In the genomic region with DNA sequence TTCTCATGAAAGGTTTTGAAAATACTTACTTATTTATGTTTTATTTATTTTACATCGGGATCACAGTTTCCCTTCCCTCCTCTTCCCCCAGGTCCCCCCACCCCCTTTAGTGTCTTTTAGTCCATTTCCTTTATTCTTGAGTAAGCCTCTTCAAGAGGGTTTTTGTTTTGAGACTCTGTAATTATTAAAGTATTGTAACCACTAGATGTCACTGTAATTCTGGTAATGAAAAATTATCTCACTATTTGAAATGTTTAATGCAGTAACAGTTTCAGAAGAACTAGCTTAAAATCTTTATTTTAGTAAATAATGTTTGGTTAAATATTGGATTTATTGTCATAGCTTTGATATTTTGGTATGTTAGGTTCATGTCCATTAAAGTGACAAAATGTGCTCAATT, we compare ENCODE assay signal across 19 mouse cellular contexts. TPM values are rescaled to one million over a fixed set of nuclear protein-coding genes. Genes with fewer than 3 reads are reported as not detected.
DNase-seq lines count a peak whose midpoint lies in the region; ATAC-seq and TF ChIP-seq lines count a peak whose summit lies in the region.
"Had no signal": no experiment of that assay in that cellular context is flagged by ENCODE, and none has a peak within 500 bp of the region (broad histone marks: within the 10 kb centered on the region; RNA-seq: fewer than 3 reads in every experiment).

No protein-coding gene starts in this region.

- H3K27me3 ChIP-seq in heart, postnatal 0 days (ENCODE audit: control insufficient read depth, insufficient read depth, low read length) = no peaks in the 10 kb centered on the region
- H3K27me3 ChIP-seq in lung, embryonic 14.5 days (ENCODE audit: insufficient read depth, low read length) = no peaks in the 10 kb centered on the region
- H3K27me3 ChIP-seq: hindbrain, embryonic 13.5 days; lung, embryonic 15.5 days had no signal

- intact Hi-C loops in heart, postnatal 36 days (cut with DNase I) = loop anchor here (10.0 kb wide), 2 partner anchors 831 to 1001 kb away; no protein-coding TSS in a partner anchor

- H3K4me2 ChIP-seq in heart, postnatal 0 days (ENCODE audit: low read depth, low read length) = no peak overlapping the region
- H3K4me2 ChIP-seq in lung, embryonic 14.5 days = no peak overlapping the region
- H3K4me2 ChIP-seq: hindbrain, embryonic 13.5 days; liver, embryonic 11.5 days; lung, embryonic 15.5 days had no signal

- peaks cover 66% of the 10 kb centered on the region for H3K36me3 ChIP-seq in heart, postnatal 0 days (replicated peaks; ENCODE audit: control insufficient read depth, insufficient read depth, low read length)
- H3K36me3 ChIP-seq in lung, embryonic 14.5 days (ENCODE audit: insufficient read depth) = peaks cover 65% of the 10 kb centered on the region

- TF ChIP-seq EP300 in heart, postnatal 0 days (IDR thresholded peaks at IDR 0.05; ENCODE audit: low read depth) = no peak

- 73% methylated on average over 1 of the region's 1 CpGs for WGBS in heart, postnatal 0 days
- WGBS in lung, embryonic 14.5 days = 54% methylated on average over 1 of the region's 1 CpGs

- no peak for TF ChIP-seq CTCF in heart, postnatal 0 days (IDR thresholded peaks at IDR 0.05; ENCODE audit: low read depth)
- no peak for TF ChIP-seq CTCF in lung, embryonic 14.5 days (IDR thresholded peaks at IDR 0.05; ENCODE audit: low read depth)

- ATAC-seq in heart, postnatal 0 days (ENCODE audit: insufficient read depth, low read depth) = no peak
- ATAC-seq in lung, embryonic 14.5 days (ENCODE audit: insufficient read depth) = no peak
- ATAC-seq: CD4-positive, CD25-positive, alpha-beta regulatory T cell, adult 4 months had no signal

- H3K9me3 ChIP-seq in heart, postnatal 0 days (replicated peaks; ENCODE audit: control insufficient read depth, low read length) = no peaks in the 10 kb centered on the region
- H3K9me3 ChIP-seq in lung, embryonic 14.5 days (ENCODE audit: low read depth, low read length) = no peaks in the 10 kb centered on the region
- H3K9me3 ChIP-seq: hindbrain, embryonic 13.5 days; lung, embryonic 15.5 days had no signal

- no peak overlapping the region for H3K27ac ChIP-seq in heart, postnatal 0 days (ENCODE audit: low read depth)
- no peak overlapping the region for H3K27ac ChIP-seq in lung, embryonic 14.5 days (ENCODE audit: low read depth)
- H3K27ac ChIP-seq: hindbrain, embryonic 13.5 days; lung, embryonic 15.5 days had no signal

- no peak overlapping the region for H3K9ac ChIP-seq in heart, postnatal 0 days (replicated peaks; ENCODE audit: low read depth, low read length)
- H3K9ac ChIP-seq in lung, embryonic 14.5 days = no peak overlapping the region
- H3K9ac ChIP-seq: hindbrain, embryonic 13.5 days; lung, embryonic 15.5 days had no signal

- peak; percentile 14 for DNase-seq in heart, postnatal 0 days (ENCODE audit: low spot score)
- no peak for DNase-seq in heart, postnatal 36 days
- peak; percentile 44 for DNase-seq in lung, embryonic 14.5 days
- no peak for DNase-seq in lung, postnatal 14 days
- DNase-seq in A20 (ENCODE audit: low read depth, low spot score) = peak; percentile 15
- peak; percentile 10 for DNase-seq in brain, embryonic 18.5 days (ENCODE audit: low read depth, low spot score)
- no peak for DNase-seq in testis, postnatal 10 days (ENCODE audit: low spot score)
- DNase-seq: adrenal gland, adult 8-10 months; cerebellum, adult 18-20 months; gastrocnemius, postnatal 10 days; heart, adult 18-20 months; kidney, adult 18-20 months; kidney, postnatal 4 days; thymus, adult 18-20 months had no signal

- H3K4me3 ChIP-seq in heart, postnatal 0 days (ENCODE audit: low read depth, low read length) = no peak overlapping the region
- H3K4me3 ChIP-seq in lung, embryonic 14.5 days (ENCODE audit: low read depth, low read length) = no peak overlapping the region
- H3K4me3 ChIP-seq: erythroblast, embryonic 14.5 days; hindbrain, embryonic 13.5 days; lung, embryonic 15.5 days had no signal

- no peaks in the 10 kb centered on the region for H3K4me1 ChIP-seq in heart, postnatal 0 days (ENCODE audit: control insufficient read depth, insufficient read depth)
- no peaks in the 10 kb centered on the region for H3K4me1 ChIP-seq in lung, embryonic 14.5 days (ENCODE audit: insufficient read depth)
- H3K4me1 ChIP-seq: hindbrain, embryonic 13.5 days; lung, embryonic 15.5 days had no signal

RNA-seq across cellular contexts. Expression of a gene that starts 48.2 kb away (rescaled TPM):
- total RNA-seq in heart, postnatal 0 days (2014; rRNA removed; ENCODE audit: low replicate concordance) = 12.3 and 16.7 TPM in 2 replicates
- polyA plus RNA-seq in heart, postnatal 0 days (2015; fragmentation: Nextera tagmentation; extraction: Ambion mirVana) = 99.8 and 103 TPM in 2 replicates
- 10 to 100 TPM; 46.7 to 55.8 TPM for total RNA-seq in heart, postnatal 36 days (2021)
- 133 and 138 TPM in 2 replicates for polyA plus RNA-seq in lung, embryonic 14.5 days (2014; fragmentation: Nextera tagmentation; extraction: Ambion mirVana)

RNA-seq across cellular contexts. Expression of a gene that starts 48.2 kb away (rescaled TPM):
- total RNA-seq in heart, postnatal 0 days (2014; rRNA removed; ENCODE audit: low replicate concordance) = 1.9 and 4.5 TPM in 2 replicates
- 1.5 and 1.6 TPM in 2 replicates for polyA plus RNA-seq in heart, postnatal 0 days (2015; fragmentation: Nextera tagmentation; extraction: Ambion mirVana)
- 1 to 10 TPM in 1 of 2 experiments, under 1 TPM in 1; 0.57 to 1.1 TPM for total RNA-seq in heart, postnatal 36 days (2021)
- polyA plus RNA-seq in lung, embryonic 14.5 days (2014; fragmentation: Nextera tagmentation; extraction: Ambion mirVana) = 15.6 and 16.4 TPM in 2 replicates

Comparison
In these comparisons a context has a peak if more than half of its experiments do, and no peak if none do; other contexts are left out.
1. DNase-seq: peak in heart, postnatal 0 days (single experiment), lung, embryonic 14.5 days (single experiment), A20 (single experiment) and brain, embryonic 18.5 days (single experiment); none in heart, postnatal 36 days (0 of 2), lung, postnatal 14 days (single experiment) and testis, postnatal 10 days (single experiment).